Mouse (Mus musculus): ENCODE measurements around the gene Nab2.

The Nab2 gene

GRCm38 (mm10) chr10:127642772-127643552, 25.4 kb downstream of the Nab2 start, which contains the start of gene Stat6:
TSS of gene Stat6 (plus strand) at chr10:127642986.
- peak; percentile 89 for DNase-seq (ENCODE audit: low spot score)

- DNase-seq (ENCODE audit: low spot score) = peak; percentile 81
Observed at GRCm38 (mm10) chr10:127641861-127642771, 26.3 kb downstream of the Nab2 start.

GRCm38 (mm10) chr10:127640421-127640820, 27.9 kb downstream of the Nab2 start:
- DNase-seq (ENCODE audit: low spot score) = no peak

GRCm38 (mm10) chr10:127632668-127633271, 35.6 kb downstream of the Nab2 start:
- no peak for DNase-seq (ENCODE audit: low spot score)

- no peak for DNase-seq (ENCODE audit: low spot score)
Observed at GRCm38 (mm10) chr10:127631261-127632214, 36.8 kb downstream of the Nab2 start.

- DNase-seq (ENCODE audit: low spot score) = peak; percentile 28
Observed at GRCm38 (mm10) chr10:127626433-127626832, 41.9 kb downstream of the Nab2 start.

GRCm38 (mm10) chr10:127623439-127624216, 44.7 kb downstream of the Nab2 start:
- no peak for DNase-seq (ENCODE audit: low spot score)

- DNase-seq (ENCODE audit: low spot score) = no peak
Observed at GRCm38 (mm10) chr10:127622661-127623060, 45.7 kb downstream of the Nab2 start.

- no peak for DNase-seq (ENCODE audit: low spot score)
Observed at GRCm38 (mm10) chr10:127622057-127622392, 46.3 kb downstream of the Nab2 start.

GRCm38 (mm10) chr10:127621191-127622056, 46.9 kb downstream of the Nab2 start:
- DNase-seq (ENCODE audit: low spot score) = peak; percentile 46

- DNase-seq (ENCODE audit: low spot score) = no peak
Observed at GRCm38 (mm10) chr10:127620406-127621190, 47.8 kb downstream of the Nab2 start, which contains the start of gene Lrp1. TSS of gene Lrp1 (minus strand) at chr10:127621148.

GRCm38 (mm10) chr10:127619941-127620405, 48.4 kb downstream of the Nab2 start:
- DNase-seq (ENCODE audit: low spot score) = no peak

- no peak for DNase-seq (ENCODE audit: low spot score)
Observed at GRCm38 (mm10) chr10:127619119-127619721, 49.1 kb downstream of the Nab2 start.

- DNase-seq (ENCODE audit: low spot score) = no peak
Observed at GRCm38 (mm10) chr10:127618173-127618572, 50.2 kb downstream of the Nab2 start.

- no peak for DNase-seq (ENCODE audit: low spot score)
Observed at GRCm38 (mm10) chr10:127617294-127617693, 51.1 kb downstream of the Nab2 start.

GRCm38 (mm10) chr10:127616261-127616679, 52.1 kb downstream of the Nab2 start:
- DNase-seq (ENCODE audit: low spot score) = no peak

- DNase-seq (ENCODE audit: low spot score) = no peak
Observed at GRCm38 (mm10) chr10:127615591-127615990, 52.8 kb downstream of the Nab2 start.

- DNase-seq (ENCODE audit: low spot score) = no peak
Observed at GRCm38 (mm10) chr10:127615034-127615374, 53.4 kb downstream of the Nab2 start.

All from T-cell, adult 2 months (primary cell).